Mouse (Mus musculus) myocyte (in vitro differentiated cells): ENCODE measurements around the gene Tmem219.

Experiments
- MAX ChIP-seq: IDR thresholded peaks from one replicate; pipeline ENCODE4 v1.6.1; 2011; ENCODE audit warnings: low read depth, mild to moderate bottlenecking, control low read depth
- POLR2A ChIP-seq: IDR thresholded peaks from one replicate; pipeline ENCODE4 v1.6.1; 2011; ENCODE audit warnings: low read depth, mild to moderate bottlenecking, control low read depth, moderate library complexity; ENCODE audit not compliant: insufficient read length
- TCF12 ChIP-seq: IDR thresholded peaks from one replicate; pipeline ENCODE4 v1.6.1; 2011; ENCODE audit warnings: mild to moderate bottlenecking, control low read depth; ENCODE audit not compliant: poor library complexity, insufficient read depth, severe bottlenecking
- USF1 ChIP-seq: IDR thresholded peaks from one replicate; pipeline ENCODE4 v1.6.1; 2011; ENCODE audit warnings: low read depth, mild to moderate bottlenecking, control low read depth, moderate library complexity

DNA sequence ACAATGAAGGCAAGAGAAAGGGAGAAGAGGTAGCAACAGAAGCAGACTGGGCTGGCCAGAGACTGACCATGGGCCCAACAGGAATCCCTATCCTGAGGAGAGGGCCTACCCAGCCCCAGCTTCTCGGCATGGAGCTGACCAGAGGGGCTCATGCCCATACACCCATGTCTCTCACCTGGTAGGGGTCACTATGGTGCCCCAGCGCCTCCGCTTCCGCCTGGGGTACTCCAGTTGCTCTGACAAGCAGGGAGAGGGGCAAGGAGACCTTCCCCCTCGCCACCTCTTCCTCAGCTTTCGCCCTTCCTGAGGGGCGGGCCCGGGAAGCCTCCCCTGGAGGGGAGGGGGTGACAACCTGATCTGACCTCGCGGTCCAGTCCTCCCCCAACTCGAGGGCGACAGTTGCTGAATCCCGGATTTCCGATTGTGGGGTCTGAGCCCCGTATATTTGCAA is 39.0 kb downstream of the Tmem219 start:
- TF ChIP-seq POLR2A: no peak
- no peak for TF ChIP-seq USF1
- no peak for TF ChIP-seq MAX
- TF ChIP-seq TCF12: no peak
